Mouse (Mus musculus) gonadal fat pad, adult 2 months (tissue): ENCODE results near the gene Zfp383. TPM values are rescaled to one million over a fixed set of nuclear protein-coding genes. Genes with fewer than 3 reads are reported as not detected.
"Not testable (repeated sequence)": the region's sequence is repeated elsewhere in the genome, so short reads cannot be mapped to it uniquely, and the experiment has no call there.

Source experiments
- DNase-seq: peaks from one replicate; pipeline ENCODE4 v3.0.0-alpha.2; 2012; ENCODE audit warnings: low read depth
- polyA plus RNA-seq: library from polyadenylated mRNA; depleted of rRNA; stranded (reverse); fragments of >200 nt; gene quantifications from 2 replicates; pipeline ENCODE4 v1.2.3, GENCODE M21; 2012; rRNA removed

The Zfp383 gene
- 2.3 and 2.5 TPM in 2 replicates for polyA plus RNA-seq

DNA sequence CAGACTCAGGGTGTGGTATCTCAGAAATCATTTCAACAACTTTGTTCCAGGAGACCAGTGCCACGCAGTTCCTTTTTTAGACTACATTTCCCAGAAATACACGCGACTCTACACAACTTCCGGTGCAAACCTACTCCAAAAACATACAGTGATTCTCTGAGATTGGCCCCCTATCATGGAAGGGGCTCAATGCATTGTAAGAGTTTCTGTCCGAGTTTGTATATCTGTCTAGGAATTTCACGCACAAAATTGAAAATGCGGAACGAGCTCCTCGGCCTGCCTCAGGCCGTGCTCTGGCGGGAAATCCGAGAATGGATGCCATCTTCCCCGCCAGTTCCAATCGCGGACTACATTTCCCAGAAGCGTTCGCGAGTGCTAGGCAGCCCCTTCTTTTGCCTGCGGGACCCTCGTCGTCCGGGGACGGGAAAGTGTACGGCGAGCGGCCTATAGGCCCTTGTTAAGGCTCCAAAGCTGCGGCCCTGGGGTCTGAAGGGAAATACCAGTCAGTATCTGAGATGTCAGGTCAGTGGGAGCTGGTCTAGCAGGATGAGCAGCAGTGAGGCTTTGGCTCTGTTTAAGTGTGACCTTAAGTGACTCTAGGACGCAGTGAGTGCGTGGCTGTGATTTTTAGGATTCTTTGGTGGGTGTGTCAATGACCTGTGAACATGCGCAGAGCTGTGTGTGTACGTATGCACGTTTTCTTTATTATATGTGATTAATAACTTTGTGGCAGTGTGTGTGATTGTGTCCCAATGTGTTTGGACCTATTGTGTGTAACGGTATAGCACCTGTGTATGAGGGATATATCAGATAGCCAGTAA lies at the start of gene Zfp383:
Gene Zfp383 (plus strand): TSS at position 94 of the 821 bp plus-strand sequence.
- peak; percentile 59 for DNase-seq

DNA sequence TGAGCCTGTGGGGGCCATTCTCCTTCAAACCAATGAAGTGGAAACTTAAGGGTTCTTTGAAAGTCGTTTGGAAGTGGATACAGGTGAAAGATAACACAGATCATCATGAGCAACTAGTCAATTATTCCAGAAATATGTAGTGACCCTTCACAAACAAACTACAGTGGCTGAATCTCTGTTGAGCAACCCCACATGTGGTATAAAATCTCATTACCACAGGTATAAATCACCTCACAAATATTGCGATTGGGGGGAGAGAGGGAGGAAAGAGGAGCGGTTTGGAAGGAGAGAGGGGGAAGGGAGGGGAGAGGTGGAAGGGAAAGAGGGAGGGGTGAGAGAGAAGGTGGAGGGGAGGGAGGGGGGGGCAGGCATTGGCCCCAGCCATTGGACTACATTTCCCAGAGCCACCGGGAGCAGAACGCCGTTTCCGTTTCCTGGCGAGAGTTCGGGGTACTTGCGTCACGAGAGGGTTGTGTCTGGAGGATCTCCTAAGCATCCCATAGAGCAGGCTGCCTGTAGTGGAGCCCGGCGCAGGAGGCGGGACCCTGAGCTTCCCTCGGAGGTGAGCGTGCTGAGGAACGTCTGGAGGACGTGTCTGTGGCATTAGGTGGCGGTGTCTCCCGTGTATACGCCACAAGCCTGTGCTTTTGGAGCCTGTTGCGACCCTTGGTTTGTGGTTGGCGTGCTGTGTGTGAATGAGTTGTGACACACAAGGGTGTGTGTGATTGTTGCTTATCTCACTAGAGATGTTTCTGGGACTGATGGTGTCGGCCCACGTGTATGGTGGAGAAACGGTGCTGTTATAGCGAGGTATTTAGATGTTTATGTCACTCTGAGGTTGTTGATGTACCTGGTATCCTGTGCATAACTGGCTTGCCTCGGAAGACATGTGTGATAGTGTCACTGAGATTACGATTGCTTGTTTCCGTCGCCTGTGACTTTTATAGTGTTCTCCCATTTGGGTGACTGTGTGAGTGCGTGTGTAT lies 48.2 kb upstream of the Zfp383 start, which contains the start of gene Zfp420:
Gene Zfp420 (plus strand): TSS at position 448 of the 986 bp plus-strand sequence.
- DNase-seq = peak; percentile 37

DNA sequence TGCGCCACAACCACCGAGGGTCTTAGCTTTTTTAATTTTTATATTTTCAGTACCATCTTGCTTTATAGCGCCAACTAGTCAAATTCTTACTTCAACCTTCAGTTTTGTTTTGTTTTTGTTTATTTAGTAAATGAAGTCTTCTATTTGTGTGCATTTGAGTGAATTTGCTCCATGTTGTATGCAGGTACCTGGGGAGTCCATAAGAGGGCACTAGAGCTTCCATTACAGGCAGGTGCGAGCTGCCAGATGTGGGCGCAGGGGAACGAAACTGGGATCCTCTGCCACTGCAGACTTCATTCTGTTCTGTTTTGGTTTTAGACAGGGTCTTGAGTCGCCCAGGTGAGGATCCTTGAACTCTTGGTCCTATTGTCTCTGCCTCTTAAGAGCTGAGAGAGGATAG lies 46.4 kb upstream of the Zfp383 start:
- no peak for DNase-seq

DNA sequence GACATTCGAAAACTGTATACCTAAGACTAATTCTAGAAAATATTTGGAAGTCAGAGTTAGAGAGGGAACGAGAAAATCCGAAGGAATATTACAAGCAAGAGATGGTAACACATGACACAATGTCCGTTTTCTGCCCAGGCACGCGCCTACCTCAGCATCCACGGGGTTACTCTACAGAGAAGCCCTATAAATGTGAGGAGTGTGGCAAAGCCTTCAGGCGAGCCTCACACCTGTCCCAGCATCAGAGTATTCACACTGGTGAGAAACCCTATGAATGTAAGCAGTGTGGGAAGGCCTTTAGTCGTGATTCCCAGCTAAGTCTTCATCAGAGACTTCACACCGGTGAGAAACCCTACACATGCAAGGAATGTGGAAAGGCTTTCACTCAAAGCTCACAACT lies 33.8 kb upstream of the Zfp383 start:
- DNase-seq = no peak

DNA sequence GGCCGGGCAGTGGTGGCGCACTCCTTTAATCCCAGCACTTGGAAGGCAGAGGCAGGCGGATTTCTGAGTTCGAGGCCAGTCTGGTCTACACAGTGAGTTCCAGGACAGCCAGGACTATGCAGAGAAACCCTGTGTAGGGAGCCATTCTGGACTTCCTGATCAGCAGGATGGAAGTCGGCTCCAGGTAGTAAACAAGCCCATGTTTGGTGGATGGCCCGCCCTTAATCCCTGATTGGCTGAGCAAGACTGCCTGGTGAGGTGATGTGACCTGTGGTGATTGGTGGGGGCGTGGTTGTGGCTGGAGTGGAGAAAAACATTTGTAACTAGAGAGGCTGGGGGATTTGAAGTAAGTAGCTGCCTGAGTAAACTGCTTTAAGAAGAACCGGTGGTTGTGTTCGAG lies 30.5 kb upstream of the Zfp383 start:
- not testable (repeated sequence) for DNase-seq

DNA sequence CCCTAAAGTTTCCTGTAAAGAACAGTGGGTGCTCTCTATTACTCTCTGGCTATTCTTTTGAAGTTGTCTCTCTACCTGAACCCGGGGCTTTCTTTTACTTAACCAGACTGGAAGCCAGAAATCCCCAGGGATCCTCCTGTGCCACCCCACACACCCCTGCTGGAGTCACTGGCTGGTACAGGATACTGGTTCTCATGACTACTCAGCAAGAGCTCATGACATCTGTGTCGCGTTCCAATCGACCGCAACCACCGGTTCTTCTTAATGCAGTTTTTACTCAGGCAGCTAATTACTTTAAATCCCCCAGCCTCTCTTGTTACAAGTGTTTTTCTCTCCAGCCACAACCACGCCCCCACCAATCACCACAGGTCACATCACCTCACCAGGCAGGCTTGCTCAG lies 28.0 kb upstream of the Zfp383 start:
- no peak for DNase-seq

DNA sequence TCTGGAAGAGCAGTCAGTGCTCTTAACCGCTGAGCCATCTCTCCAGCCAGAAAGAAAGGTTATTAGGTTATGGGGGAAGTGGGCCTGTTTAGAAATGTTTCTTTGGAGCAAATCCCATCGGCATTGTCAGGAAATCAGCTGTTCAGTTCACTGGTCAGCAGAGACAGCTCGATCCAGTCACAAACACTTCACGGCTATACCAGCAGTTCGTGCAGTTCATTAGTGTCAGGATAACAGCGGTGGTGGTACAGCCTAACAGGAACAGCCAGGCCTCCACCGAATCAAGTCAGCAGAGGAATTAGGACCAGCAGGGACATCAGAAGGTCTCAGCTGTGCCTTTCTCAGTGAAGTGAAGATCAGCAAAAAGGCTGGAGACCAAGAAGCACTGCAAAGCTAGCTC lies 27.1 kb upstream of the Zfp383 start:
- DNase-seq = no peak

DNA sequence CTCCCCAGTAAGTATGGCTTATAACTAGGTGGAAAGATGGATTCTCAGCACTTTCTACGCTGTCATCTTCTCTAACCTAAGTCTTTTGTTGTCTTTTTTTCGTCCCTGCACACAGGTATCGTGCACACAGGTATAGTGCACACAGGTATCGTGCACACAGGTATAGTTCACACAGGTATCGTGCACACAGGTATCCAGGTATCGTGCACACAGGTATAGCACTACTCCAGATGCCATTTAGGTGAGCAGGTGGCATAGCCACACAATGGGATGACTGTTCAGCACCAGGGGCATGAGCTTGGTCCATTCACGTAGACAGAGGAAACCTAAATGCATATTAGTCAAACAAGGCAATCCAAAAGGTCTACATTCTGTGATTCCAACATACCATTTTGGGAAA lies 17.5 kb upstream of the Zfp383 start:
- DNase-seq = no peak

DNA sequence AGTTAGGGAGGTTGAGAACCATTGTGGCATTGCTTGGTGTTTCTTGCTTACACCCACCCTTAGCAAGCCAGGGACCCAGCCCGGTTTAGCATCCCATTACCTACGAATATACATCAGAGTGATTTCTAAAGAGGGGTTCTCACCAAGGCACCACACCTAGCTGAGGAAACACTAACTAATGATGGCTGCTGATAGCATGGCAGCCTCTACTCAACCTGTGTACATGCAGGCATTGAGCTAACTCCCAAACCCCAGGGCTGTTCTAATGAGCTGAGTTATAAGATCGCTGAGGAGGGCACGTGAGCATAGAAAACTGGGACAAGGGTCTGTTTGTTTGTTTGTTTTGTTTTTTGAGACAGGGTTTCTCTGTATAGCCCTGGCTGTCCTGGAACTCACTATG lies 15.3 kb upstream of the Zfp383 start:
- DNase-seq = no peak

DNA sequence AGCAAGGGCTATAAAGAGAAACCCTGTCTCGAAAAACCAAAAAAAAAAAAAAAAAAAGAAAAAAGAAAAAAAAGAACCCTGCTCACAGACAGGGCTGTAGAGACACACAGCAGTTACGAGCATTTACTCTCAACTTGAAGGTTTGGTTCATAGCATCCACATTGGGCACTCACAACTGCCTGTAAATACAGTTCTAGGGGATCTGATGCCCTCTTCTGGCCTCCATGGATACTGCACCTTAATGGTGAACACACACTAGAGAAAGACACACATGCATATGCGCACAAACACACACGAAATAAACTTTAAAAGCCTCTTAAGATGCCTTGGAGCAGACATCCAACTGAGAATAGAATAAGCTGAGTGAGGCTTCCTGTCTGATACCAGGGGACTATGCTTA lies 9.7 kb upstream of the Zfp383 start:
- DNase-seq = no peak

DNA sequence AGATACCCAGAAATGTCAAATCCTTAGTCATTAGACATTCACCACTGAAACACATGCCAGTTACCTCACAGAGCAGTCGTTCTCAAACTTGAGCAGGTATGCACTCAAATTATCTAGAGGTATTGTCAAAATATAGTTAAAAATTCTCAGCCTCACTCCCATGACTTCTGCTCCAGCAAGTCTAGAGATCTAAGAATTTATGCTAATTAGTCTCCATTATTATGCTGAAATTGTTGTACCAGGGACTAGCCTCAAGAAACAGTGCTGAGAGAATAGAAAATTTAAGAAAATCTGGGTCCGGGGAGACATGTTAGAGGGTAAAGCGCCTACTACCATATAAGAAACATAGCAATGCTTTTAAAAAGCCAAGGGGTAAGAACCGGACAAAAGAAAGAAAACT lies 3.9 kb upstream of the Zfp383 start:
- no peak for DNase-seq

DNA sequence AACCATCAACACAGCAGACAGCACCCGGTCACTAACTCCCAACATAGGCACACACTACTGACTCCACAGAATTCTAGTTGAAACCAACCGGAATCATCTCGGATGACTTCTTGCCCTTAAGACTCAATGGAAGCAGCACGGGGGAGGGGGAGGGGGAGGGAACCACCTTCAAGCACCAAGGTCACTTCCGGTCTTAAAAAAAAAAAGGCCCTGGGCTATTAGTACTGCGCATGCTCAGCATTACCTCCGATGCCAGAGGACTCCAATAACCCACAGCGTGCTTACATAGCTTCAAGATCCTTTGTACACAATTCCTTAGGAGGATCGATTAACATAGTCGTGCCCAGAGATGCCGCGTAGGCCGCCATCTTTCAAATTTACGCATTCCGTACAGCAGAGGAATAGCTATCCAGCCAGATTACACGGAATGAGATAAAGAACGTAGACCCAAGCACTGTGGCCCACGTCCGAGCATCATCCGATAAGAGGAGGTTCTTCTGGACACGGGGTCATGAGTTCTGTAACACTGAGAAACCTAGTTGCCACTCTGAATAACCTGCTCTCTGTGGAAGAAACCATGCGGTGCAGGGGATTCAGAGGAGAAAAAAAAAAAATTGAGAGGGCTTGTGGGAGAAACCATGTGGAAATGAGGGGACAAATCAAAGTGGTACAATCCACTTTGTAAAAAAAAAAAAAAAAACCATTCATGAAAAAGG lies 1.9 kb upstream of the Zfp383 start, which contains the start of gene Zfp27:
Gene Zfp27 (minus strand): TSS at position 607 of the 716 bp plus-strand sequence.
- DNase-seq = peak; percentile 71

DNA sequence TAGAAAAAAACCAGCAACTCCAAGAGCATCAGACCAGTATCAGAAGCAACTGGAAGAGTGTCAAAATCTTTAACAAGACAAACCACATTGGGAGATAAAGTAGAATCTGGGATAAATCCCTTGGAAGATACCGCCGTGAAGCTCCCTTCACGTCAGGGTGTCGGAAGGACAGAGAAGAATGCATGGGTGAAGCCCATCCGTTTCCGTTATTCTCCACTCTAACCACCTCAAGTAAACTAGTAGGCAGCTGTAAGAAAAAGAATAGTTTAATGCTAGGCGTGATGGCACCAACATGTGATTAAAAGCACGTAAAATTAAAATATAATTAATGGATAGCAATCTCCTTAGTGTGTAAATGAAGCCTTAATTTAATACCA lies 1.4 kb upstream of the Zfp383 start:
- DNase-seq = no peak

DNA sequence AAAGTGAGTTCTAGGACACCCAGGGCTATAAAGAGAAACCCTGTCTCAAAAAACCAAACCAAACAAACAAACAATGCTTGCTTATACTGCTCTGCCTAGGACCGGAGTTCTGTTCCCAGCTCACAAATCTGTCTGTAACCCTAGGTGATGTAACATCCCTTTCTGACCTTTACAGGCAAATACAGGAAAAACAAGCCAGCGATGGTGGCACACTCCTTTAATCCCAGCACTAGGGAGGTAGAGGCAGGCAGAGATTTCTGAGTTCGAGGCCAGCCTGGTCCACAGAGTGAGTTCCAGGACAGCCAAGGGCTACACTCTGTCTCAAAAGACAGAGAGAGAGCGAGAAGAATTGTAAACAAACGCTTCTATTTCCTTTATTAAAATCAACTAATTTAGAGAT lies 817 bp upstream of the Zfp383 start:
- no peak for DNase-seq

DNA sequence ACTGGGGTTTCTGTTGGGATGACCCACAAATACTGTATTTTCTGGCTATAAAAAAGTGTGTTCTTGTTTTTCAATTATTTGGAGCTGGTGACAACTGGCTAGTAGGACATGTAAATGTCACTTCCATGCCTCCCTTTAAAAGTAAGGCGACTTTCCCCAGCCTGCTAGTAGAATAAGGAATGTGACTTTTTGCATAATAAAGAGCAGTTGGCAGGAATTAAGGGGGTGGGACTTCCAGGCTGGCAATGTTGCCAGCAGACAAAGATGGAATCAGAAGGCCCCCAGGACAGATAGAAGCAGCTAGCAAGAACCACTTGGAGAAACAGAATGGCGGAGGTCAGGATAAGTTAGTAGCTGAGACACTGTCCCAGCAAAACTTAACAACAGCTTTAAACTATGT lies 2.2 kb downstream of the Zfp383 start:
- no peak for DNase-seq

DNA sequence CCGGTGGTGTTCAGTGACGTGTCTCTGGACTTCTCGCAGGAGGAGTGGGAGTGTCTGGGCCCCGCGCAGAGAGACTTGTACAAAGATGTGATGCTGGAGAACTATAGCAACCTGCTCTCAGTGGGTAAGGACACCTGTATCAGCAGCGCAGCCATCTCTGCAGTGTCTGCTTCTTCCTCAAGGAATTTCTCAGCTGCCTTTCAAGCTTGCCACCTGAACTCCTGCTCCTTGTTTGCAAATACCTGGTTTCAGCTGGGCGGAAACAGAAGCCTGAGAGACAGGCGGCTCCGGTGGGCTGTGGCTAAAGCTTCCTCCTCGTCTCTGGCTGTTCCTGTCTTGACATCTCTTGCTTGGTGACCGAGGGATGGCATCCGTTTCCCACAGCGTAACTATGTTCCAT lies 4.1 kb downstream of the Zfp383 start:
- no peak for DNase-seq

DNA sequence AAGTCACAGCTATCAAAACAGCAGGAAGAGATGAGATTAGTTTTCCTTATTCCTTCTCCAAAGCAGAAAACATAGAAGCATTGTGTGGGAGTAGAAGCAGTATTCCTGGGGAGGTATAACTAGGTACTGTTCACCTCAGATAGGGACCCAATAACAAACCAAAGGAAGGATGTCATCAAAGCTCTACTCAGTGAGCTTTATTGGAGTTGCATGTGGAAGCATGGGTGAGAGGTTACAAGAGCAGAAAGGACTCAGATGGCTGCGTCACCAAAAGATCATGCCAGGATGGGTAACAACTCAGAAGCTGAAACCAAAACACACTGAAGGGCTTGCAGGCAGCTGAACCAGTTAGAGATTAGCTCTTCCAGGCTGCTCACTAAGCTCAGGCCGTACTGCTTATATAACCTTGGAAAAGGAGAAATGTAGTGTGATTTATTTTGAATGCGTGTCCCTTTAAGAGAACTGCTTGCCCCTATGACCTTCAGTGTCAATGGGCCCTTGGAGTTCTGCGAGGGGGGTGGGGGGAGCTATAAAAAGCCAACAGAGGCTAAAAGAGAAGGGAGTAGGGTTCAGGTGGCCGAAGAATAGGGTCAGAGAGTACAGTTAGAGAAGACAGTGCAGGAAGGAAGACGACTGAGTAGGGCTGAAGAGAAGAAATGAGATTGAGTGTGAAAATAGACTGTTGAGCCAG lies 9.5 kb downstream of the Zfp383 start:
- DNase-seq = no peak

DNA sequence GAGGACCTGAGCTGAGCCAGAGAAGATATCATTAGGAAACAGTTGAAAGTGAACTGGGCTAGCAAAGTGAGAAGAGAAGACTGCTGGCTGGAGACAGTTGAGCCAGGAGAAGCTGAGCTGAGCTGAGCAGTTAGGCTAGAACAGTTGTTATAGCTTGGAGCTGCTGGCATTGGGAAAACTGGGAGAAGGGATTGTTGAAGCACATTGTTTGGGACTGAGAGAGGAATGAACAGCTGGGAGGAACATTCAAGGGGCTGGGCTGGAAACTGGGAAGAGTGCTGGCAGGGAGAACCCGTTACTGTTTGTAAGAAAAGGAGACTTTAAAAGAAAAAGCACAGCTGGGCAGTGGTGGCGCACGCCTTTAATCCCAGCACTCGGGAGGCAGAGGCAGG lies 10.0 kb downstream of the Zfp383 start:
- no peak for DNase-seq

DNA sequence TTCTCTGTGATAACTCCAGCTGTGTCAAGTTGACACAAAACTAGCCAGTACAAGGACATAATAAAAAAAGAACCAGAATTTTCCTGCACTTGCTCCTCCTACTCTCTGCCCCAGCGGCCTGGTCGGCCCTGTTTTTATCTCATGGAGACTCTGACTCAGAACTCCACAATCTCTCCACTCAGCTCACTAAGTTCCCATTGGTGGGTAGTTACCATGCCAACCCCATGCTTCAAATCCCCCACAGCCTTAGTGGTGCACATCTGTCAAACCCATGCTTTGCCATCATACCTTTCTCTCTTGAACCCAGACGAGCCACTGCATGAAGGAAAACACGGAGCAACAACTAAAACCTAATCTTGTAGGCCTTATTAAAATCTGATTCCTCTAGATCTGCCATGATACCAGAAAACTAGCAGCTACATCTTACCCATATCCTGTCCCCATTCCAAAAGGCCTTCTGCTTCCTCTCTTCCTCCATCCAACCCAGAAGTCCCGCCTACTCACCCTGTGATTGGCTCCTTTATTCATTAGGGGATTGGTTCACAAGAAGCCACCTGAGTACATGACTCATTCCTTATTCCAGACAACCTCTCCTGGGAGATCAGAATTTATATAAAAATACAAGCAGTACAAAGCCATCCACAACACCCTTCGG lies 13.5 kb downstream of the Zfp383 start:
- DNase-seq = no peak

DNA sequence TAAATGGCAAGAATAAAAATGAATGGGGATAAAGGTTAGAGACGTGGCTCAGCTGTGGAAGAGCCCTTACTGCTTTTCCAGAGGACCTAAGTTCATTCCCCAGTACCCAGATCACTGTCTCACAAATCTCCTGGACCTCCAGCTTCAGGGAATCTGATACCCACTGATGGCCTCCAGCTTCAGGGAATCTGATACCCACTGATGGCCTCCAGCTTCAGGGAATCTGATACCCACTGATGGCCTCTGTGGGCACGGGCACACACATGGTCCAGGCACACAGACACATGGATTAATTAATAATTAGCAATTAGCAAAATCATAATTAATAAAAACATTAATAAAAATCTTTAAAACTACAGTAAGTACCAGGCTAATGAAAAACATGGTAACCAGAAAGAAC lies 14.8 kb downstream of the Zfp383 start:
- no peak for DNase-seq

DNA sequence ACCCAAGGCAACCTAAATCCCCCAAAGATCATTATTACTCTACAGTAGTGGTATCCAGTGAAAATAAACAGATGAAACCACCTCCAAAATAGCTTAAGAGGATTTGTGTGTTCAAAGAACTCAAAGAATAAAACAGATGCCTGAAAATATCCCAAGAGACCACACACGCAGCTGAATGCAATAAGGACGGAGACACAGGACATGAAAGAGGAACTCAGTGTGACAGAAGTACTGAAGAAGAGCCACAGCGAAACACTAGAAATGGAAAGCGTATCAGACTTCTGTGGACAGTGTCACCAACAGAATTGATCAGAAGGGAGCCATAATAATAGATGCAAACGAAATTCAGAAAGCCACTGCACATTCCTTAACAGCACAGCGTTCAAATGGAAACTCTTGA lies 30.8 kb downstream of the Zfp383 start:
- no peak for DNase-seq
